Mouse (Mus musculus): ENCODE data around the gene Aes. TPM values are rescaled to one million over a fixed set of nuclear protein-coding genes. Genes with fewer than 3 reads are reported as not detected.

Aes gene
- polyA plus RNA-seq (2021; fragmentation: Nextera tagmentation) = 171 and 487 TPM in 2 replicates
- long read RNA-seq, experiment 1, transcript Aes-201 (7 exons, 1,411 nt) = major isoform, 333 of 393 reads
- long read RNA-seq, experiment 1, transcript Aes-207 (6 exons, 1,410 nt) = minor isoform, 6 of 393 reads
- long read RNA-seq, experiment 1, partial matches to known transcripts = 2 of 393 reads
- long read RNA-seq, experiment 1, other reads (novel, unspliced or antisense) = 48 of 393 reads
- long read RNA-seq, experiment 2, transcript Aes-207 (6 exons, 1,410 nt) = minor isoform, 5 of 205 reads
- long read RNA-seq, experiment 2, transcript Aes-201 (7 exons, 1,411 nt) = major isoform, 139 of 205 reads
- long read RNA-seq, experiment 2, partial matches to known transcripts = 53 of 205 reads
- long read RNA-seq, experiment 2, other reads (novel, unspliced or antisense) = 6 of 205 reads

DNA sequence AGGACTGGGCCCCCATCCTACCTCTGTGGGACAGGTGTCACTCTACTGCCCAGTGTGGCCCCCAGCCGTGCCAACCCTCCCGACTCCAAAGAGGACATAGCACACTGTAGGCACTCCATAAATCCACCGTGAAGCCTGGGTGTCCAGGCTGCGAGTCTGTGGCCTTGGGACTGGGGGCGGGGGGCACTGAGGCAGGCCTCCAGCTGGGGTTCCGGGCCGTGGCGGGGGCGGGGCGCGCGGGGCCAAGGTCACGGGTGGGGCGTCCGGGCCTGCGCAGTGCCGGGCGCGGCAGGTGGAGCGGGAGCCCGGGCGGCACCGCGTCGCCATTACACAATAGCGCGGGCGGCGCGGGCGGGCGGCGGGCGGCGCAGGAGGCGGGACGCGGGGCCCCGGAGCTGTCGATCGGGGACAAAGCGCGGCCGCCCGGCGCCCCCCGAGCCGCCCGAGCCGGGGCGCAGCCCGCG lies at the start of gene Aes:
TSS of gene Aes (plus strand) at position 326 of the 464 bp plus-strand sequence.

DNA sequence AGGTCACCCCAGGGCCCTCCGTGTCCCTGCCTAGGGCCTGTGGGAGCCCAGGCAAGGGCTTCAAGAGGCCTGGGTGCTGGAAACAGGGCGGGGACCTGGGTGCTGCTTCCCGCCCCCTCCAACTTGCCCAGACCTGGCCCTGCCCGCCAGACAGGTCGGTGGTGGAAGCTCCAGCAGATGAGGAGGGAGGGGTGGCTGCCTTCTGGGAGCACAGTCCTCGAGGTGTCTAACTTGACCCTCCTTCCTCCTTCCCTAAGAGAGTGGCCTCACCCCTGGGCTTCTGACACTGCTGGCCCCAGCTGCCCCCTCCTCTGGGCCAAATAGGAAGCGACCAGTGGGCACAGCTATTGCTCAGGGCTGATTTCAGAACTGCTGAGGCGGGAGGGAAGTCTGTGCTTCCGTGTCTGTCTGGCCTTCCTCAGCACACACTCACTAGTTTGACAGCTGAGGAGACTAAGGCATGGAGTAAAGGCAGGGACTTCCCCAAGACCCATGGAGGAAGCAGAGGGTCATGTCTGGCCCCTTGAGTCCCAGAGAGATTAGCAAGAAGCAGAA lies 35.2 kb upstream of the Aes start, which contains the start of gene Gna15:
TSS of gene Gna15 (minus strand) at position 175 of the 555 bp plus-strand sequence.

GRCm38 (mm10) chr10:81545161-81545747 lies 14.0 kb upstream of the Aes start, which contains the start of gene Gna11:
Gene Gna11 (minus strand): TSS chr10:81545190.

GRCm38 (mm10) chr10:81574081-81575056 lies 15.1 kb downstream of the Aes start, which contains the start of gene Tle2:
Gene Tle2 (plus strand): TSS chr10:81574561.

DNA sequence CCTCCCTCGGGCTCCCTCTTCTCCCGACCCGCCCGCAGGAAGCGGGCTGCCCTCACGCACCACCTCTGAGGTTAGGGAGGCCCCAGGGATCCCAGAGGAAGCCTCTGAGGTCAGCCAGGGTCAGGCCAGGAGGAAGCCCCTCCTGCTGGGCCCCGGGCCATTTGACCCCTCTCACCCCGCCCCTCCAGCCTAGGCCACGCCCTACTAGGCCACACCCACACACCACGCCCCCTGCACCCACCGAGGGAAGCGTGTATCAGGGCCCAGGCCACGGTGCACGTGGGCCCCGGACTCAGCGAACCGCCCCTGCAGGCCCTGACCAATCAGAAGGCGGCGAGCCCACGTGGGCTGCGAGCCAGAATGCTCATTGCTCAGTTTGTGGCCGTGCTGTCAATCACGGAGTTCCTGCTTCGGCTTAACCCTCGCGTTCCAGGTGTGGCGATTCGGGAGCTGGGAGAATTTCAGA lies 41.5 kb downstream of the Aes start, which contains the start of gene Tle6:
TSS of gene Tle6 (minus strand) at position 336 of the 466 bp plus-strand sequence.

DNA sequence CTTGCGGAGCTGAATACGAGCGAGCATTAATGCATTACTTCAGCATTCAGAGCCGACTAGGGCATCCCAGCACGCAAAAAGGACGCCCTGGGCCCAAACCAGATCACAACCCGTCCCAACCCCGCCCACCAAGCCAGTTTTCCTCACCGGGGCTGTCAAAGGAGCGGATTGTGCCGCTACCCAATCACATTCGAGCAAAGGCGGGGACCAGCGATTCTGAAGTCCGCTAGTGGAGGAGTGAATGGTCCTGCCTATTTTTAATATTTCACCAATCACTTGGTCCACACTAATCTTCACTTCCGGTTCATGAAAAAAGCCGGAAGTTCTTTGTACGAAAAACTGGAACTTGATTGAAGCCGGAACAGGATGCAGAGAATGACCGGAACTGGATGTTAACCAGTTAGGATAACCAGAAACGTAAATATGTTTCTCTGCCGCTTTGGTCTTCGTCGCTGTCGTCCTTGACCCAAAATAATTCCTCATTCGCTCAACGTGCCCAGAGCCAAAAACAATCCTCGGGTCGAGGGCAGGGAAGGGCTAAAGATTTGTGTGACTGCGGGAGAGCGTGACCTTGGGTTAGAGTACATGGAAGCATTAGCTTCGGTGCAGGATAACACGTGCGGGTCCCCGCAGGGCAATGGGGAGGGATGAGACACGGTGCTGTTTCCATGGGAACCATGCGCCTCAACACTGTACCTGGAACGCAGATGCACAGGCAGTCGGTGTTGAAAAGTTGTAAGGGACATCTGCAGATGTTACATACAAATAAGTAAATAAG lies 46.9 kb downstream of the Aes start, which contains the start of gene BC025920:
TSS of gene BC025920 (plus strand) at position 297 of the 778 bp plus-strand sequence.

Other genes starting within 250 kb of the Aes start
- 13.7 and 15.7 TPM in 2 replicates for gene Cactin, start 238.4 kb upstream of the Aes start, polyA plus RNA-seq (2021; fragmentation: Nextera tagmentation)
- gene Tbxa2r, start 230.8 kb upstream of the Aes start, polyA plus RNA-seq (2021; fragmentation: Nextera tagmentation) = 0.78 and 1.2 TPM in 2 replicates
- 0.44 and 0.73 TPM in 2 replicates for gene Gipc3, start 216.2 kb upstream of the Aes start, polyA plus RNA-seq (2021; fragmentation: Nextera tagmentation)
- 24.0 and 36.0 TPM in 2 replicates for gene Hmg20b, start 209.0 kb upstream of the Aes start, polyA plus RNA-seq (2021; fragmentation: Nextera tagmentation)
- gene Mfsd12, start 202.0 kb upstream of the Aes start, polyA plus RNA-seq (2021; fragmentation: Nextera tagmentation) = 11.3 and 14.9 TPM in 2 replicates
- 0.19 and 0.63 TPM in 2 replicates for gene 4930404N11Rik, start 193.7 kb upstream of the Aes start, polyA plus RNA-seq (2021; fragmentation: Nextera tagmentation)
- gene Fzr1, start 181.0 kb upstream of the Aes start, polyA plus RNA-seq (2021; fragmentation: Nextera tagmentation) = 50.1 and 52.0 TPM in 2 replicates
- gene Dohh, start 175.1 kb upstream of the Aes start, polyA plus RNA-seq (2021; fragmentation: Nextera tagmentation) = 160 and 212 TPM in 2 replicates
- 2.5 and 3.2 TPM in 2 replicates for gene Gm48551, start 175.0 kb upstream of the Aes start, polyA plus RNA-seq (2021; fragmentation: Nextera tagmentation)
- 0.80 and 2.4 TPM in 2 replicates for gene Gm48552, start 170.5 kb upstream of the Aes start, polyA plus RNA-seq (2021; fragmentation: Nextera tagmentation)
- 1.6 and 2.1 TPM in 2 replicates for gene Smim24, start 166.4 kb upstream of the Aes start, polyA plus RNA-seq (2021; fragmentation: Nextera tagmentation)
- gene Nfic, start 103.9 kb upstream of the Aes start, polyA plus RNA-seq (2021; fragmentation: Nextera tagmentation) = 21.8 and 30.9 TPM in 2 replicates
- gene Celf5, start 76.8 kb upstream of the Aes start, polyA plus RNA-seq (2021; fragmentation: Nextera tagmentation) = 38.3 and 133 TPM in 2 replicates
- 34.1 and 44.3 TPM in 2 replicates for gene Ncln, start 63.1 kb upstream of the Aes start, polyA plus RNA-seq (2021; fragmentation: Nextera tagmentation)
- gene S1pr4, start 59.4 kb upstream of the Aes start, polyA plus RNA-seq (2021; fragmentation: Nextera tagmentation) = 0.67 and 0.71 TPM in 2 replicates
- 2.4 and 4.3 TPM in 2 replicates for gene Gna15, start 35.3 kb upstream of the Aes start, polyA plus RNA-seq (2021; fragmentation: Nextera tagmentation)
- 63.0 and 113 TPM in 2 replicates for gene Gna11, start 14.3 kb upstream of the Aes start, polyA plus RNA-seq (2021; fragmentation: Nextera tagmentation)
- 5.1 and 7.2 TPM in 2 replicates for gene Tle2, start 15.1 kb downstream of the Aes start, polyA plus RNA-seq (2021; fragmentation: Nextera tagmentation)
- gene Tle6, start 41.6 kb downstream of the Aes start, polyA plus RNA-seq (2021; fragmentation: Nextera tagmentation) = 10.2 and 12.4 TPM in 2 replicates
- 0.35 and 0.51 TPM in 2 replicates for gene BC025920, start 46.8 kb downstream of the Aes start, polyA plus RNA-seq (2021; fragmentation: Nextera tagmentation)
- 19.2 and 25.8 TPM in 2 replicates for gene Sirt6, start 68.3 kb downstream of the Aes start, polyA plus RNA-seq (2021; fragmentation: Nextera tagmentation)
- gene Ankrd24, start 69.1 kb downstream of the Aes start, polyA plus RNA-seq (2021; fragmentation: Nextera tagmentation) = 25.8 and 27.9 TPM in 2 replicates
- 1.6 and 1.7 TPM in 2 replicates for gene Gm10778, start 89.6 kb downstream of the Aes start, polyA plus RNA-seq (2021; fragmentation: Nextera tagmentation)
- 4.7 and 5.4 TPM in 2 replicates for gene Zfp433, start 145.3 kb downstream of the Aes start, polyA plus RNA-seq (2021; fragmentation: Nextera tagmentation)
- 4.9 and 5.7 TPM in 2 replicates for gene Gm3055, start 211.7 kb downstream of the Aes start, polyA plus RNA-seq (2021; fragmentation: Nextera tagmentation)

Data from left cerebral cortex, adult 6 months (tissue).